Mouse (Mus musculus): ENCODE data around the gene Kl. TPM values are rescaled to one million over a fixed set of nuclear protein-coding genes. Genes with fewer than 3 reads are reported as not detected.

Gene Kl
- polyA plus RNA-seq, 1 experiment = not detected

GRCm38 (mm10) chr5:150994096-150994495 lies 41.7 kb downstream of the Kl start:
- Histone ChIP-seq H3K9me3 (peaks cover 20% of the 10 kb centered on the region), H3K4me3 (replicated peaks) (no peak overlapping the region), H3K36me3 (replicated peaks; ENCODE audit: low read length) (no peaks in the 10 kb centered on the region), H3K27me3 (replicated peaks) (no peaks in the 10 kb centered on the region), H3K4me1 (no peaks in the 10 kb centered on the region)
- TF ChIP-seq GATA1 (IDR thresholded peaks at IDR 0.05; ENCODE audit: borderline replicate concordance, low read length) = no peak
- TF ChIP-seq FLI1 (IDR thresholded peaks at IDR 0.05; ENCODE audit: low read length) = no peak

- H3K36me3 ChIP-seq (replicated peaks; ENCODE audit: low read length) = no peaks in the 10 kb centered on the region
- H3K27me3 ChIP-seq (replicated peaks) = no peaks in the 10 kb centered on the region
- no peak for TF ChIP-seq FLI1 (IDR thresholded peaks at IDR 0.05; ENCODE audit: low read length)
- no peak for TF ChIP-seq GATA1 (IDR thresholded peaks at IDR 0.05; ENCODE audit: borderline replicate concordance, low read length)
- peaks cover 20% of the 10 kb centered on the region for H3K9me3 ChIP-seq
- peaks cover 6% of the 10 kb centered on the region; the same call in 1 of the 2 replicates for H3K4me1 ChIP-seq
- peak overlapping the region; percentile 2 for H3K4me3 ChIP-seq (replicated peaks)
Measured at GRCm38 (mm10) chr5:150996586-150996985, 44.2 kb downstream of the Kl start.

- Histone ChIP-seq H3K27me3 (replicated peaks) (no peaks in the 10 kb centered on the region), H3K9me3 (peaks cover 6% of the 10 kb centered on the region; the same call in 1 of the 2 replicates), H3K4me3 (replicated peaks) (peak overlapping the region; percentile 42), H3K36me3 (replicated peaks; ENCODE audit: low read length) (no peaks in the 10 kb centered on the region), H3K4me1 (peaks cover 8% of the 10 kb centered on the region; the same call in 1 of the 2 replicates)
- no peak for TF ChIP-seq GATA1 (IDR thresholded peaks at IDR 0.05; ENCODE audit: borderline replicate concordance, low read length)
- no peak for TF ChIP-seq FLI1 (IDR thresholded peaks at IDR 0.05; ENCODE audit: low read length)
Measured at GRCm38 (mm10) chr5:151001111-151001510, 48.7 kb downstream of the Kl start.

GRCm38 (mm10) chr5:151002051-151002450 lies 49.6 kb downstream of the Kl start:
- Histone ChIP-seq H3K4me3 (replicated peaks) (no peak overlapping the region), H3K36me3 (replicated peaks; ENCODE audit: low read length) (no peaks in the 10 kb centered on the region), H3K27me3 (replicated peaks) (no peaks in the 10 kb centered on the region), H3K4me1 (peaks cover 8% of the 10 kb centered on the region; the same call in 1 of the 2 replicates), H3K9me3 (peaks cover 6% of the 10 kb centered on the region; the same call in 1 of the 2 replicates)
- TF ChIP-seq GATA1 (IDR thresholded peaks at IDR 0.05; ENCODE audit: borderline replicate concordance, low read length) (no peak), FLI1 (IDR thresholded peaks at IDR 0.05; ENCODE audit: low read length) (no peak)

- Histone ChIP-seq H3K9me3 (peaks cover 4% of the 10 kb centered on the region; the same call in 1 of the 2 replicates), H3K4me1 (peaks cover 8% of the 10 kb centered on the region; the same call in 1 of the 2 replicates), H3K4me3 (replicated peaks) (no peak overlapping the region), H3K27me3 (replicated peaks) (no peaks in the 10 kb centered on the region), H3K36me3 (replicated peaks; ENCODE audit: low read length) (no peaks in the 10 kb centered on the region)
- no peak for TF ChIP-seq GATA1 (IDR thresholded peaks at IDR 0.05; ENCODE audit: borderline replicate concordance, low read length)
- TF ChIP-seq FLI1 (IDR thresholded peaks at IDR 0.05; ENCODE audit: low read length) = no peak
Measured at GRCm38 (mm10) chr5:151004216-151004755, 51.9 kb downstream of the Kl start.

GRCm38 (mm10) chr5:151018450-151018849 lies 66.0 kb downstream of the Kl start:
- no peaks in the 10 kb centered on the region for H3K4me1 ChIP-seq
- H3K36me3 ChIP-seq (replicated peaks; ENCODE audit: low read length) = no peaks in the 10 kb centered on the region
- H3K9me3 ChIP-seq = peaks cover 31% of the 10 kb centered on the region
- TF ChIP-seq GATA1 (IDR thresholded peaks at IDR 0.05; ENCODE audit: borderline replicate concordance, low read length) = no peak
- no peak for TF ChIP-seq FLI1 (IDR thresholded peaks at IDR 0.05; ENCODE audit: low read length)
- no peaks in the 10 kb centered on the region for H3K27me3 ChIP-seq (replicated peaks)
- H3K4me3 ChIP-seq (replicated peaks) = no peak overlapping the region

- Histone ChIP-seq H3K4me3 (replicated peaks) (no peak overlapping the region), H3K36me3 (replicated peaks; ENCODE audit: low read length) (no peaks in the 10 kb centered on the region), H3K4me1 (no peaks in the 10 kb centered on the region), H3K27me3 (replicated peaks) (no peaks in the 10 kb centered on the region), H3K9me3 (peaks cover 26% of the 10 kb centered on the region)
- TF ChIP-seq FLI1 (IDR thresholded peaks at IDR 0.05; ENCODE audit: low read length) = no peak
- TF ChIP-seq GATA1 (IDR thresholded peaks at IDR 0.05; ENCODE audit: borderline replicate concordance, low read length) = no peak
Measured at GRCm38 (mm10) chr5:151018959-151019358, 66.6 kb downstream of the Kl start.

GRCm38 (mm10) chr5:151020031-151020820 lies 67.8 kb downstream of the Kl start:
- TF ChIP-seq FLI1 (IDR thresholded peaks at IDR 0.05; ENCODE audit: low read length) (no peak), GATA1 (IDR thresholded peaks at IDR 0.05; ENCODE audit: borderline replicate concordance, low read length) (no peak)
- H3K4me1 ChIP-seq = no peaks in the 10 kb centered on the region
- no peaks in the 10 kb centered on the region for H3K27me3 ChIP-seq (replicated peaks)
- no peak overlapping the region for H3K4me3 ChIP-seq (replicated peaks)
- H3K9me3 ChIP-seq = peaks cover 18% of the 10 kb centered on the region
- no peaks in the 10 kb centered on the region for H3K36me3 ChIP-seq (replicated peaks; ENCODE audit: low read length)

- Histone ChIP-seq H3K27me3 (replicated peaks) (no peaks in the 10 kb centered on the region), H3K4me1 (no peaks in the 10 kb centered on the region), H3K36me3 (replicated peaks; ENCODE audit: low read length) (no peaks in the 10 kb centered on the region), H3K4me3 (replicated peaks) (no peak overlapping the region), H3K9me3 (peaks cover 20% of the 10 kb centered on the region)
- no peak for TF ChIP-seq FLI1 (IDR thresholded peaks at IDR 0.05; ENCODE audit: low read length)
Measured at GRCm38 (mm10) chr5:151020831-151021230, 68.4 kb downstream of the Kl start.

GRCm38 (mm10) chr5:151022026-151022425 lies 69.6 kb downstream of the Kl start:
- Histone ChIP-seq H3K9me3 (peaks cover 17% of the 10 kb centered on the region), H3K4me1 (no peaks in the 10 kb centered on the region), H3K4me3 (replicated peaks) (no peak overlapping the region), H3K36me3 (replicated peaks; ENCODE audit: low read length) (no peaks in the 10 kb centered on the region), H3K27me3 (replicated peaks) (no peaks in the 10 kb centered on the region)
- TF ChIP-seq GATA1 (IDR thresholded peaks at IDR 0.05; ENCODE audit: borderline replicate concordance, low read length) = no peak
- TF ChIP-seq FLI1 (IDR thresholded peaks at IDR 0.05; ENCODE audit: low read length) = no peak

Measured in megakaryocyte, embryonic 14.5 days (primary cell).